Mouse (Mus musculus): ENCODE measurements around the gene Tpte.

The Tpte gene

DNA sequence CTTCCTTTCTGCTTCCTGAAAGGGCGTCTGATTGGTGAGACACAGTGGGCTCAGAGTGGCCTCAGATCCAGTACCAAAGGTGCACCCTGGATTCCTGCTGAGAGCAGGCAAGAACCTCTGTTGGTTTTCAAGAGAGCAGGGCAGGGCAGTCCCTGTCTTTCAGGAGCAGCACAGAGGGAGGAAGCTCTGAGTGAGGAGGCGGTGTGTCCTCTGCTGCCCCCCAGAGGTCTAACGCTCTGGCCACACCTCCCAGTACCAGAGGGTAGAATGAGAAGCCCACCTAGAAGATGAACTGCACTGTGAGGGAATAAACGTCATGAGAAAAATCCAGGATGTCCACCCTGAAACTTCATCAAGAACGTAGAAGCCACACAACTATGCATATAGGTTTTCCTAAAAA lies 93.7 kb downstream of the Tpte start:
- DNase-seq (ENCODE audit: low spot score), result peak; percentile 25

GRCm38 (mm10) chr8:22380934-22381333 lies 97.7 kb downstream of the Tpte start:
- no peak for DNase-seq (ENCODE audit: low spot score)

DNA sequence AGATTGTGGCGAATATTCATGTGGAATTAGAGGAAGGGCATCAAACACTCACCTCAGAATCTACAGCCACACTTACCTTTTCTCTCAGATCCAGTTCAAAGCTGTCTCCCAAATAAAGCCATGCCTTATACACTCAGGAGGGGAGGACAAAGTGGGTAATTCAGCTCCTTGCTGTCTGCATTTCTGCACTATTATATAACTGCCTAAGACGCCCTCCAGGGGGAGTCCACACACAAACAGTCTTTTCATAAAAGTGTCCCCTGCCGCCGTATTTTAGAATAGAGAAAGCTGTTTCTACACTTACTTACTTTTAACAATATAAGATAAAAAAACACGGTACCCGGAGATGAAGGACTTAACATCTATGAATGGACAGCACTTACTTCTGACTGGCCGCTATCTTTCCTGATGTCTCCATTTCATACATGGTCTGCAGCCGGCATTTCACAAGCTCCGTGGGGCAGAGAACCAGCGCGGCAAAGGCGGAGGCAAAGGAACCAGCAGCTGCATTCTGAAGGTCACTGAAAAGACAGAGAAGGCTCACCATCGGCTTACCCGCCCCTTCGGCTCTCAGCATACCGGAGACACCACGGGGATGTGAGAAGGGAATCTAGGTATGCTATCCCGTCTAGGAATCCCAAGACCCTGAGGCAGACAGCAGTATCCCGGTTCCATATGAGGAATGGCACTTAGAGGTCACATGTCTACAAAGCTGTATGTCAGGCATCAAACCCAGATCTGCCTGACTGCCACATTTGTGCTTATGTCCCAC lies 99.8 kb downstream of the Tpte start:
- no peak for DNase-seq (ENCODE audit: low spot score)

DNA sequence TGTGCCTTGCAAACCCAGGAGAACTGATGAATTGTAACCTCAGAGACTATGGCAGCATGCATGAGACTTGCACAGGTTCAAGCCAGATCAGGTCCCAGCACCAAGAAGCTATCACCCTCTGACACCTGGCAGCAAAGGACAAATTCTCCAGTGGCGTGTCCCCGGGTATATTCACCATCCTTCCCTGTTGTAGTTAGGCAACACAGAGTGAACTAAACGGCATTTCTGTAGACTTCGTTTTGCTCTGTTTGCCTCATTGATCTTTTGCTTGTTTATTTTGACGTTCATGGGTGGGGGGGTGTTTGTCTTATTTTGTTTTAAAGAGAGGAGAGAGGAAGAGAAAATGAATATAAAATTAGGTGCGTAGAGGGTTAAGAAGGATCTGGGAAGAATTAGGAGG lies 101.9 kb downstream of the Tpte start:
- DNase-seq (ENCODE audit: low spot score), result no peak

GRCm38 (mm10) chr8:22389874-22390273 lies 106.6 kb downstream of the Tpte start:
- DNase-seq (ENCODE audit: low spot score), result no peak

GRCm38 (mm10) chr8:22390766-22391463 lies 107.7 kb downstream of the Tpte start:
- DNase-seq (ENCODE audit: low spot score), result no peak

DNA sequence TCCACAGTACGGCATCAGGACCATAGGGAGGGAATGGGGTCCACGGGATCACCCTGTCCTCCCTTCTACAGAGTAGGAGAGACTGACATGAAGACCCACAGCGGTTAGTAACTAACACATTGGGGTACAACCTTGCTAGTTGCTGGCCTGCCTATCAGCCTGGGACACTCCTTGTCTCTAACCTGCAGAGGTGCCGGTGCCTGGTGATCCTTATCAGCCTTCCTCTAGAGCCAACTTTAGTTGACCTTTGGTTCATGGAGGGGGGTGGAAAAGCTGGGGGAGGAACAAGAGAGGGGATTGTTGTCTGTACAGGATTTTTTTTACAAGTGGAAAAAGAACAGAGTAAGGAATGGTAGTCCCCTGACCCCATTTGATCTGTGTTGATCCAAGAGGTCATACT lies 111.2 kb downstream of the Tpte start:
- DNase-seq (ENCODE audit: low spot score), result no peak

GRCm38 (mm10) chr8:22395256-22395655 lies 112.0 kb downstream of the Tpte start:
- no peak for DNase-seq (ENCODE audit: low spot score)

GRCm38 (mm10) chr8:22397811-22398141 lies 114.5 kb downstream of the Tpte start:
- DNase-seq (ENCODE audit: low spot score), result no peak

DNA sequence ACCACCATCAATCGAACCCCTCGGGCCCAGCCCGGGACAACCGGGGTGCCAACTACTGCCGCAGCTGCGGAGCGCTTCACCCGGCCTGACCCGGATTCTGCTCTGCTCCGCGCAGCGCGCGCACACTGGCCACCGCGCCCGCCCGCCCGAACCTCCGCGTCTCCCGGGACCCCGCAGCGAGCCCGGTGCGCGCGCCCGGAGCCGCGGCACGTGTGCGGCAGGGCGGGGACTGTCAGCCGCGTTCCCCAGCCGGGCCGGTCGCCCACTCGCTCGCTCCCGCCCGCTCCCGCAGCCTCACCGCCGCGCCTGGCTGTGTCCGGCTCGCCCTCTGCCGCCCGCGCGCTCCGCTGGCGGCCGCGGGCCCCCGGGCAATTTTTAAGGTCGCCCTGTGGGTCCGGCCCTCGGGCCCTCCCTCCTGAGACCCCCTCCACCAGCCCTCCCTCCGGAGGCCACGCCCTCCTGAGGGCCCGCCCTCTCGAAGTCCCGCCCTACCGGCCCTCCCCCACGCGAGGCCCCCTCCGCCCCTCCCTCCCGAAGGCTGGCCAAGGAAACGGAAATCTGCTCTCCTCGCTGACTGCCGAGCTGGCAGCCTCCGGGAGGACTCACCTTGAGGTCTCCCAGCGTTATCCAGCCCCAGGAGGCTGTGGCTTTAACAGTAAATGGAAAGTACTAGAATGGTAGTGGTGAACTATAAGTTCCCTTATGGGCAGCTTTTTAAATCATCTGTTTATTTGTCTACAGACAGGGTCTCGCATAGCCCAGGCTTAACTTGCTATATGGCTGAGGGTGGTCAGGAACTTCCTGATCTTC lies 115.1 kb downstream of the Tpte start, which contains the start of gene Slc25a15:
Slc25a15 (minus strand) TSS at position 456 of the 810 bp plus-strand sequence.
- DNase-seq (ENCODE audit: low spot score), result peak; percentile 88

DNA sequence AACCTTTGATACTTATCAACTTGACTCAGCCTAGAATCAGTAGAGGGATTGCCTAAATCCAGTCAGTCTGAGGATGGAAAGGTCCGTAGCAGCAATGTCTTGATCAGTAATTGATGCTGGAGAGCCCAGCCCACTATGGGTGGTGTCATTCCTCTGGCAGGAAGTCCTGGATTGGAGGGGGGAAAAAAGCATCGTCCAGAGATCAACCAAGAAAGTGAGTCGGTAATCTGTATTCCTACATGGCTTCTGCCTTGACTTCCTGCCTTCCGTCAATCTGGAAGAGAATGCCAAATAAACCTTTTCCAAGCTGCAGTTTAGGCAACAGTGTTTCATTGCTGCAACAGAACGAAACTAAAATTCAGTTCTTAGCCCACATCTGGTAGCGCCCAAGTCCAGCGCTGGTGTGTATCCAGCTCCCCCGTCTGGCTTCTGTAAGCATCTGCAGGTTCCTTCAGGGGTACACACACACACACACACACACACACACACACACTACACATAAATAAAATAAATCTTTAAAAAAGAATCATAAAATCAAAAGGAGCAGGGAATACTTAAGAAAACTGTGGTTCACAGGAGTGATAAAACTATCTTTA lies 116.1 kb downstream of the Tpte start:
- DNase-seq (ENCODE audit: low spot score), result no peak

GRCm38 (mm10) chr8:22400593-22400992 lies 117.4 kb downstream of the Tpte start:
- no peak for DNase-seq (ENCODE audit: low spot score)

GRCm38 (mm10) chr8:22403235-22403634 lies 120.0 kb downstream of the Tpte start:
- no peak for DNase-seq (ENCODE audit: low spot score)

GRCm38 (mm10) chr8:22405733-22406132 lies 122.5 kb downstream of the Tpte start:
- no peak for DNase-seq (ENCODE audit: low spot score)

- no peak for DNase-seq (ENCODE audit: low spot score)
Measured at GRCm38 (mm10) chr8:22410688-22411281, 127.5 kb downstream of the Tpte start.

GRCm38 (mm10) chr8:22411282-22411702 lies 128.1 kb downstream of the Tpte start, which contains the start of gene Mrps31:
Gene Mrps31 (plus strand): TSS chr8:22411361.
- peak; percentile 85 for DNase-seq (ENCODE audit: low spot score)

DNA sequence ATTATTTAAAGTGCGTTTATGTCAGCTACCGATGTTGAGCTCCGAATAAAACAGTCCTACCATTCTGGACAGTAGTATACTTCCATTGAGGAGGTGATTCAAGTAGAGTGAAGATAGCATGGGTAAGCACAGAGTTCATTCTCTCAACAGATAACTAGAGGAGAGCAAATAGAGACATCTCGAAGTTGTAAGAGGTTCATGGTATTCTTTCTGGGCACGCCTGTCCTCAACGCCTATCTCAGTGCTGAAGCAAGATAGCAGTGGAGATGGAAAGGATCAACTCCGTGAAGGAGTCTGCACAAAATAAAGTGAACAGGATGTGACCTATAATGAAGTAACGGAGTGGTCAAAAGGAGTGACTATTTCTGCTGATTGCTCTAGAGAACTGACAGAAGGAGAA lies 128.7 kb downstream of the Tpte start:
- DNase-seq (ENCODE audit: low spot score), result no peak

All from ovary, postnatal 14 days (tissue).